Mouse (Mus musculus): ENCODE measurements around the gene Slc27a1. TPM values are rescaled to one million over a fixed set of nuclear protein-coding genes. Genes with fewer than 3 reads are reported as not detected.

Gene Slc27a1
- total and polyA plus RNA-seq, 2 experiments from 2014 or later, result 102 to 133 TPM

DNA sequence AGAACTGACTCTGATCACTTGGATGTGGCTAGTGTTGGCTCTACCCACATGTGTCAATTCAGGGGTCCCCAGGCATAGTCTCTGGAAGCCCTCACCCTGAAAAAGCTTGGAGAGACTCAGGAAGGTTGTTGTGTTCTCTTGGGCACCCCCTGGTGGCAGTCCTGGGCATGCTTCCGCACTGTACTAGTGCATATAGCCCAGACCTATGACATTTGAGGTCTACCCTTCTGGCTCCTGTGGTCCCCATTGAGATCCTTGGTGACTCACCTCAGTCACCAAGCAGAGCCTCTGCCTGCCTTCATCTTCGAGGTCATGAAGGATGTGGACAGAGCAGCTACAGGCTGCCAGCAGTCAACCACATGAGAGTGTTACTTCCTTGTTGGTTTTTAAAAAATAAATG, 18.2 kb downstream of the Slc27a1 start:
- H3K4me3 ChIP-seq (ENCODE audit: low read depth, low read length), result no peak overlapping the region
- peaks cover 4% of the 10 kb centered on the region; the same call in 1 of the 2 replicates for H3K4me1 ChIP-seq (ENCODE audit: insufficient read depth)
- no peaks in the 10 kb centered on the region for H3K9me3 ChIP-seq (ENCODE audit: low read length)
- TF ChIP-seq CTCF (IDR thresholded peaks at IDR 0.05; ENCODE audit: low read depth), result peak; percentile 79
- ATAC-seq (peak; percentile 50), DNase-seq (peak; percentile 71)
- 87% methylated on average over 2 of the region's 2 CpGs for WGBS
- no peak overlapping the region for H3K4me2 ChIP-seq (ENCODE audit: low read depth)
- H3K9ac ChIP-seq, result no peak overlapping the region
- H3K27ac ChIP-seq (ENCODE audit: low read depth, low read length), result no peak overlapping the region
- peaks cover 30% of the 10 kb centered on the region for H3K36me3 ChIP-seq (ENCODE audit: insufficient read depth)
- H3K27me3 ChIP-seq (ENCODE audit: insufficient read depth, low read length), result no peaks in the 10 kb centered on the region

DNA sequence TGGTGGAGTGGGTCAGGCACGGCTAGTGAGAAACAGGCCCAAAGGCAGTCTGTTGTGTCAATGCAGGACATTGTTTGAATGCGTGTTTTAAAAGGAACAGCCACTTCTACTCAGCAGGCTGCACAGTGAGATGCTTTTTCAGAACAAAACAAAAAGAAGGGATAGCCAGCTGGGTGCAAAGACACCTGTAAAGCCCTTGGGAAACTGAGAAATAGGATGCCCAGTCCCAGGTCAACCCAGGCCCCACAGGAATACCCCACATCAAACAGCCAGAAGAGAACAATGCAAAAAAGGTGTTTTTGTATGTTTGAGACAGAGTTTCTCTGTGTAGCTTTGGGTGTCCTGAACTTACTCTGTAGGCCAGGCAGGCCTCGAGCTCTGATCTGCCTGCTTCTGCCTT, 20.1 kb downstream of the Slc27a1 start:
- DNase-seq, result no peak
- no peaks in the 10 kb centered on the region for H3K9me3 ChIP-seq (ENCODE audit: low read length)
- H3K4me3 ChIP-seq (ENCODE audit: low read depth, low read length), result no peak overlapping the region
- H3K9ac ChIP-seq, result no peak overlapping the region
- H3K27me3 ChIP-seq (ENCODE audit: insufficient read depth, low read length), result no peaks in the 10 kb centered on the region
- no peak overlapping the region for H3K27ac ChIP-seq (ENCODE audit: low read depth, low read length)
- 79% methylated on average over 3 of the region's 3 CpGs for WGBS
- peaks cover 10% of the 10 kb centered on the region for H3K4me1 ChIP-seq (ENCODE audit: insufficient read depth)
- peaks cover 28% of the 10 kb centered on the region for H3K36me3 ChIP-seq (ENCODE audit: insufficient read depth)
- no peak overlapping the region for H3K4me2 ChIP-seq (ENCODE audit: low read depth)
- ATAC-seq, result no peak
- TF ChIP-seq CTCF (IDR thresholded peaks at IDR 0.05; ENCODE audit: low read depth), result no peak

DNA sequence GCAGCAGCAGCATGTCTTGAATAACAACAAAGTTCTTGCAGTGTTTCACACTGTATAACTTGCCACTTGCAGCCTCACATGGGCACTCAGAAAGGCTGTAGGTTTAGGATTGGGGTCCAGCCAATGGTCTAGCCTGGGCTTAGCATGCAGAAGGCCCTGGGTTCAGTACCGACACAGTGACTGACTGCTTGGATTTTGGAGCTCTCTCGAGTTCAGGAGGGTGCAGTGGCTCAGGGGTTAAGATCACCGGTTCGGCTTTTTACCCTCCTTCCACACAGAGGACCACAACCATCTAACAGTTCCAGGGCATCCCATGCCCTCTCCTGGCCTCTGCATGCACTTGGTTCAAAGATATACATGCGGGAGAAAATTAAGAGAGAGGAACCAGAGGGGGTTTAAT, 22.3 kb downstream of the Slc27a1 start:
- Histone ChIP-seq H3K27ac (ENCODE audit: low read depth, low read length) (no peak overlapping the region), H3K4me1 (ENCODE audit: insufficient read depth) (peaks cover 10% of the 10 kb centered on the region)
- no peak for ATAC-seq

DNA sequence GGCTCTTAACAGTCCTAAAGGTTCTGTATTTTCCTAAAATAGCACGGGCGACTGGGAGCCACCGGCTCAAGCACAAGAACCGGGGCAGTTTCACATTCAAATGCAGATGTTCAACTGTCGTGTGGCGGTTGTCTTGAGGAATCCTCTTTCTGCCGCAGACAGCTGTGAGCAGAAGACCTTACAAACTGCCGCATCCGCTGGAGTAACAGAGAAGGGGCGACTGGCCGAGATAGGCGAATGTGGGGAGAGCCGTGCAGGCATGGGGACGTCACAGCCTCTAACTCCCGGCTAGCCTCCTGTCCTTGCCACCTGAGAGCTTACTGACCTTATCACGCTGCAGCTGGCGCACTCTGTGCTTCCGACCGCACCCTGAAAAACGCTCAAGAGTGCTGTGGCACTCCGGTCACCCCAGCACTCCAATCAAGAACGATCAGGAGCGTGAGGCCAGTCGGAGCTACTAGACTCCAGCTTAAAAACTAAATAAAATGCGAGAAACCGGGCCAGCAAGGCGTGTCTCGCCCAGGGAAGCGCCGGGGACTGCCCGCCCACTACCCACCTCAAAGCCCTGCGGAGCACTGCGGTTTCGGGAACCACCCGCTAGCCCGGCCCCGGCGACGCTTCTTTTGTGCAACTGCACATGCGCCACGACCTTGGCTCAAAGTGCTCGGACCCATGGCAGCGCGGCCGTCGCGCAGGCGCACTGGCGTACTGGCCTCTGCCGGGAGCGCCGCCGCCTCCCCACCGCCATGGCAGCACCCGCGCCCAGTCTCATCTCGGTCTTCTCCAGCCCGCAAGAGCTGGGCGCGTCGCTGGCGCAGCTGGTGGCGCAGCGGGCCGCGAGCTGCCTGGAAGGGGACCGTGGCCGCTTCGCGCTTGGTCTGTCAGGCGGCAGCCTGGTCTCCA, 23.0 kb downstream of the Slc27a1 start, which contains the start of gene Pgls:
Gene Pgls (plus strand): TSS at position 706 of the 903 bp plus-strand sequence.
- DNase-seq, result peak; percentile 95
- H3K9me3 ChIP-seq (ENCODE audit: low read length), result no peaks in the 10 kb centered on the region

More for the DNA sequence above, 22.3 kb downstream of the Slc27a1 start:
- no peaks in the 10 kb centered on the region for H3K27me3 ChIP-seq (ENCODE audit: insufficient read depth, low read length)
- peak overlapping the region; percentile 90 for H3K4me2 ChIP-seq (ENCODE audit: low read depth)
- no peaks in the 10 kb centered on the region for H3K9me3 ChIP-seq (ENCODE audit: low read length)
- no peak for DNase-seq
- peak overlapping the region; percentile 89 for H3K9ac ChIP-seq
- H3K36me3 ChIP-seq (ENCODE audit: insufficient read depth), result peaks cover 10% of the 10 kb centered on the region; the same call in 1 of the 2 replicates
- no peak for TF ChIP-seq CTCF (IDR thresholded peaks at IDR 0.05; ENCODE audit: low read depth)
- peak overlapping the region; percentile 76 for H3K4me3 ChIP-seq (ENCODE audit: low read depth, low read length)
- 22% methylated on average over 5 of the region's 5 CpGs for WGBS

DNA sequence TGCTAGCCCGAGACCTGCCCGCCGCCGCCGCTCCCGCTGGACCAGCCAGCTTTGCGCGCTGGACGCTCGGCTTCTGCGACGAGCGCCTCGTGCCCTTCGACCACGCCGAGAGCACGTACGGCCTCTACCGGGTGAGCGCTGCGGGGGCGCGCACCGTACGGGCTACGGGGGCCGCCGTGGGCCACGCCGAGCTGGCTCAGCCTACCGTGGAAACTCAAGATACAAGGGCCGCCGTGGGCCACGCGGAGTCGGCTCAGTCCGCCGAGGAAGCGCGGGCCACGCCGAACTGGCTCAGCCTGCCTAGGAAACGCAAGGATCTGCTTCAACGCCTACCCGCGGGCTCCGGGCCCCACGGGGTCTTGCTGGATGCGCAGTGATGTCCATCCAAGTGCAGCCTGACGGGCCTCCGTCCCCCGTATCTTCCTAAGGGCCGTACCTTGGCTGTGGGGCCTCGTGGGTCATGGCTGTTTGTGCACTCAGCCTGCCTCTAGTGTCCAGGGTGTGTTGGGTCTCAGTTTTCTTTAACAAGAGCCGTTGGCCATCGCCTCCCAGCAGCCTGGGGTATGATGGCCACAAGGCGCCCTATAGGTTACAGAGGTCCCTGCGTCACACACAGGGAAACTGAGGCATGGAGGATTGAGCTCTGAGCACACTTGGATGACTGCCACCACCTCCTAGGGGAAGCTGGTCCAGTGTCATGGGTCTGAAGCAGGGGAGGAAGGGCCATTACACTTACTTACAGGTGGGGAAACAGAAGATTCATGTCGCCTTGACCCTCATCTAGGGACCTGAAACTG, 23.9 kb downstream of the Slc27a1 start:
- Histone ChIP-seq H3K9ac (peak overlapping the region; percentile 89), H3K27ac (ENCODE audit: low read depth, low read length) (peak overlapping the region; percentile 96), H3K36me3 (ENCODE audit: insufficient read depth) (peaks cover 5% of the 10 kb centered on the region; the same call in 1 of the 2 replicates), H3K27me3 (ENCODE audit: insufficient read depth, low read length) (no peaks in the 10 kb centered on the region), H3K9me3 (ENCODE audit: low read length) (no peaks in the 10 kb centered on the region), H3K4me1 (ENCODE audit: insufficient read depth) (peaks cover 10% of the 10 kb centered on the region), H3K4me2 (ENCODE audit: low read depth) (peak overlapping the region; percentile 90), H3K4me3 (ENCODE audit: low read depth, low read length) (peak overlapping the region; percentile 76)
- DNase-seq, result no peak
- peak; percentile 75 for ATAC-seq
- peak; percentile 21 for TF ChIP-seq CTCF (IDR thresholded peaks at IDR 0.05; ENCODE audit: low read depth)
- WGBS, result 5% methylated on average over 59 of the region's 60 CpGs

More for the DNA sequence above, 23.0 kb downstream of the Slc27a1 start, which contains the start of gene Pgls:
- H3K4me2 ChIP-seq (ENCODE audit: low read depth), result peak within 1 kb of the TSS; percentile 90
- H3K4me1 ChIP-seq (ENCODE audit: insufficient read depth), result peaks cover 10% of the 10 kb centered on the region
- H3K27ac ChIP-seq (ENCODE audit: low read depth, low read length), result peak within 1 kb of the TSS; percentile 96
- peak; percentile 84 for ATAC-seq
- 2% methylated on average over 70 of the region's 71 CpGs for WGBS
- H3K9ac ChIP-seq, result peak within 1 kb of the TSS; percentile 89
- H3K36me3 ChIP-seq (ENCODE audit: insufficient read depth), result peaks cover 7% of the 10 kb centered on the region; the same call in 1 of the 2 replicates
- H3K27me3 ChIP-seq (ENCODE audit: insufficient read depth, low read length), result no peaks in the 10 kb centered on the region
- no peak for TF ChIP-seq CTCF (IDR thresholded peaks at IDR 0.05; ENCODE audit: low read depth)
- H3K4me3 ChIP-seq (ENCODE audit: low read depth, low read length), result peak within 1 kb of the TSS; percentile 76

DNA sequence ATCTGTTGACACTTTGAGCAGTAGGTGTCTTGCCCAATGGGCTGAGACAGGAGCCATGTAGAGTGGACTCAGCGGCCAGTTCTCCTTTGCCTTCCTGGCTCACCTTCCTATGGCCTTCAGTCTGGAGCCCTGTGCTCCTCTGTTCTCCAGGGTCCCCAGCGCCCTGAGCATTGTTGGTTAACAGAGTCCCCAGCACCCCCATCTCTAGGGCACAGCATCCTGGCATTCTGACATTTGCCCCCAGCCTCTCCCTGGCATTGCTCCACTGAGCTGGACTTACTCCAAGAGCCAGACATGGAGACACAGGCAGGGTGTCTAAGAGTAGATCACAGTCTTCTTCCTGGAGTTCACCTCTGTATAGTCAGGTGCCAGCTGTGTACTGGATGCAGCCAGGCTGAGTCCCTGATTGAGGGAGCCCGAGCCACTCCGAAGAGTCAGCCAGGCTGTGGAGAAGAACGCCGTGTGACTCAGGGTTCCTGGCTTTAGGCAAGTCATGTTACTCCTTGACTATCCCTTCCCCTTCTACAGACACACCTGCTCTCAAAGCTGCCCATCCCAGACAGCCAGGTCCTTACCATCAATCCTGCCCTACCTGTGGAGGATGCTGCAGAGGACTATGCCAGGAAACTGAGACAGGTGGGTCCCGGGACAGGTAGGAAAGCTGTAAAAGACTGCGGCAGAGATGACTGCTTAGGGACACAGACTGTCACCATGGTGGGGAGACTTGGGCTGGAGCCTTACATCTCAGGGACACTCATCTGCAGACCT, 25.1 kb downstream of the Slc27a1 start:
- TF ChIP-seq CTCF (IDR thresholded peaks at IDR 0.05; ENCODE audit: low read depth), result no peak
- Histone ChIP-seq H3K4me3 (ENCODE audit: low read depth, low read length) (no peak overlapping the region), H3K4me1 (ENCODE audit: insufficient read depth) (peaks cover 10% of the 10 kb centered on the region), H3K4me2 (ENCODE audit: low read depth) (no peak overlapping the region), H3K9ac (no peak overlapping the region), H3K27me3 (ENCODE audit: insufficient read depth, low read length) (no peaks in the 10 kb centered on the region), H3K27ac (ENCODE audit: low read depth, low read length) (no peak overlapping the region), H3K36me3 (ENCODE audit: insufficient read depth) (peaks cover 5% of the 10 kb centered on the region; the same call in 1 of the 2 replicates), H3K9me3 (ENCODE audit: low read length) (no peaks in the 10 kb centered on the region)
- ATAC-seq (no peak), DNase-seq (no peak)
- 89% methylated on average over 8 of the region's 8 CpGs for WGBS

Measured in forebrain, postnatal 0 days (tissue).